Mouse (Mus musculus) ovary, adult 18-20 months (tissue): Measurements from ENCODE around the gene Olfr1368.
A peak's percentile ranks its signal among the peaks of the same experiment; 100 is the strongest.

Experiments used
- DNase-seq: peaks from one replicate; pipeline ENCODE4 v3.0.0; 2022; ENCODE audit warnings: low spot score, mixed read lengths

The Olfr1368 gene

GRCm38 (mm10) chr13:21145767-21146166, at the start of gene Olfr1368:
Olfr1368 (minus strand) TSS chr13:21145867.
- no peak for DNase-seq

GRCm38 (mm10) chr13:21185521-21185920, 39.9 kb upstream of the Olfr1368 start:
- DNase-seq, result no peak

GRCm38 (mm10) chr13:21183661-21184060, 38.0 kb upstream of the Olfr1368 start:
- DNase-seq, result no peak

DNA sequence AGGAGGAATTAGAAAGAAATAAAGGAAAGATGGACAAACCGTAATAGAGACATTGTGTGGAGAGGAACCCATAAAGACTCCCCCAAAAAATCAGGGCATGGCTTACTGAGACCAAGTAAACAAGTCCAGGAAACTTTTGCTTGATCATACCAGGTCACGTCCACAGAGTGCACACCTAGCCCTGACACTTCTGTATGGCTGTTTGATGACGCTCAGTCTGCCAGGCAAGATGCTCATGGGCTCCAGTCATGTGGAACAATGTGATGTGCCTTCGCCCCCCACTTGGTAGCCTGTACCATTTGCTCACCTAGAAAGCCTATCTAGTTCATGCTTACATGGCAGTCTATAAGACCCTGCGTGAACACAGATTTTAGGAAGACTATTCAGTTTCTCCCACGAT, 37.4 kb upstream of the Olfr1368 start:
- no peak for DNase-seq

DNA sequence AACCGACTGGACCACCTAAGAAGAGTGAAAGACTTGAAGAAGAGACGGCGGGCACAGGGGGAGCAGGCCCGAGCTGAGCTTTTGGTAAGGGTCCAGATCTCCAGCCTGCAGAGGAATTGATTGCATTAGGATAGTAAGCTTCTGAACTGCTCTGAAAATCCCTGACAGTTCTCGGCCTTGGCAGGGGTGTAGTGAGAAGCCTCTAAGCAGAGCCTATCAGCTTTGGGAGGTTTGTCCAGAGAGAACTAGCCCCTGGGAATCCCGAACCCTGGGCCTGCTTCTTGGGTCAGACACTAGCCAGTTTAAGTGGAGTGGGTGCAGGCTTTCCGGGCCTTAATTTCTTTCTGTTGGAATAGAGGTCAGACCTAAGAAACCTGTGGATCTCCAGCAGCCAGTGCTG, 36.3 kb upstream of the Olfr1368 start:
- no peak for DNase-seq

GRCm38 (mm10) chr13:21180551-21181530, 35.2 kb upstream of the Olfr1368 start:
- DNase-seq, result peak; percentile 13

DNA sequence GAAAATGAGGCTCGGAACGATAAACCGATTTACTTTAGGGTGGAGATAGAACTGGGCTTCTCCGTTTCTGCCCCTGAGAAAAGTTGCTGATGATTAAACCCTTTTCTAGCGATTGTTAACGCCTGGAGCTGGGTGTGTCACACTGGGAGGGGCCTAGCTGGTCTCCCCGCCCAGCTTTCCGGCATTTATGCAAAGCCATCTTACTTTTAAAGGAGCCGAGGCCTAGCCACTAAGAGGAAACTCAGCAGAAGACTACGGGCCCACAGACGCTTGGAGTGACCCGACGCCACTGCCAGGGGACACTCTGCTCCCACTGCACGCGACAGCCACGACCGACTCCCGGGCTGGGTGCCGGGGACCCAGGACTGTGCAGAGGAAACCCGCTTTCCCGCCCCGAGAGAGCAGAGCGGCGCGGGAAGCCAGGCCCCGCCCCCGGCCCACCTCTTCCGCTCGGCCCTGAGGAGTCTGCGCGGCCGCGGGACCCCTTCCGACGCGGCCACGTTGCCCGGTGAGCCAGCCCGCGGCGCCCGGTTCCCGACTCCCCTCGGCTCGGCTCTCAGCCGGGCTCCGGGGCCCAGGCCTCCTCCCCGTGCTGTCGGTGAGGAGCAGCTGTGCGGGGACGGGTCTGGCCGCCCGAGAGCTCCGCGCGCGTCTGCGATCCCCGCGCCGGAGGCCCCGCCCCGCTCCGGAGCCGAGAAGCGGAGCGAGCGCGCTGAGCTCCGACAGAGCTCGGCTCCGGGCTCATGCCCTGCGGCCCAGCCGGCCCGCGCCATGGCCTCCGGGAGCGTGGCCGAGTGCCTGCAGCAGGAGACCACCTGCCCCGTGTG, 34.3 kb upstream of the Olfr1368 start:
- peak; percentile 81 for DNase-seq

DNA sequence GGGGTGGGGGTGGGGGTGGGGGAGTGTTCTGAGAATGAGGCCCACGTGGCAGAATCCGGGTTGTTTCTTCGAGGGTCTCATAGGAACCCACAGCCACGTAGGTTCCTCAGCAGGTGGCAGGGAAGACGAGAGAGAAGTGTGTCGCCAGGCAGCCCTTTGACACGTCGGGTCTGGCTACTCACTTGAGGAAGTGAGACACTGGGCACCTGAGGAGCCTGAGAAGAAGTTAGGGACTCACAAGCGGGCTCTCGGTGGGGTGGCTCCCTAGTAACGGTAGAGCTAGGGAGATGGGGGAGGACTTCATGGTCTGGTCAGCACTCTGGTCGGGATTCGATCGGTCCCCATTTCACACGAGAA, 33.7 kb upstream of the Olfr1368 start, which contains the start of gene Trim27:
Trim27 (plus strand) TSS at position 79 of the 357 bp plus-strand sequence.
- DNase-seq, result peak; percentile 11

GRCm38 (mm10) chr13:21178364-21178763, 32.7 kb upstream of the Olfr1368 start:
- DNase-seq, result no peak

DNA sequence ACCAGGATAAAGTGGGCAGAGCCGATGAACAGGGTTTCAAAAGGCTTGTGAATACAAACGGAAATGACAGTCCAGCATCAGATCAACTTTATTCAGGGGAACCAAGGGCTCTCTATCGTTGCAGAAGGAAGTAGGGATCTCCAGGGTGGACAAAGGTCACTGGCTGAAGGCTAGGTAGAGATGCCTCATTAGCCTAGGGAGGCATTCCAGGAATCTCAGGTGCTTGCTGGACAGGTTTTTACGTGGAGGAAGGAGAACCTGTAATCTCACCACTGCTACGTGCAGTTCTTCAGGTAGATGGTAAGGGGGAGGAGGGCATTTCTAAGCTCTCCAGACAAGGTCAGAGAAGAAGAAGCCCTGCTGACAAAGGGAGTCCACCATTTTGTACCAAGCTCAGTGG, 32.0 kb upstream of the Olfr1368 start:
- no peak for DNase-seq

- DNase-seq, result no peak
These were observed 31.1 kb upstream of the Olfr1368 start for GRCm38 (mm10) chr13:21176733-21177132.

DNA sequence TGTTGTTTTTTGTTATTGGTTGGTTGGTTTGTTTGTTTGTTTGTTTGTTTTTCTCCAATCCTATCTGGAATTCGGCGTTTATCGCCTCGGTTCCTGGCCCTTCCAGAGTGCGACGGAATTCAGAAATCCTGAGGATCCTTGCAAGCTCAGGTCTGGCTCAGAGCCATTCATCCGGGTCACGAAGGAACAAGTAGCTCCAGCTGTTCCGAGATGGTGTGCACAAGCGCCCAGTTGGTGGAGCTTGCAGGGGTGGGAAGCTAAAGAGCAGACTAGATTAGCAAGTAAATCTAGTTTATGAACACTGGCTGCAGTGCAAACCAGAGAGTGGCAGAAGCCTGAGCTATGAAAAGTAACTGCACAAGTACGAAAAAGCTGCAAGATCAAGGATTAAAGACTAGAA, 27.4 kb upstream of the Olfr1368 start:
- peak; percentile 84 for DNase-seq

GRCm38 (mm10) chr13:21172241-21173027, 26.8 kb upstream of the Olfr1368 start:
- peak; percentile 31 for DNase-seq

DNA sequence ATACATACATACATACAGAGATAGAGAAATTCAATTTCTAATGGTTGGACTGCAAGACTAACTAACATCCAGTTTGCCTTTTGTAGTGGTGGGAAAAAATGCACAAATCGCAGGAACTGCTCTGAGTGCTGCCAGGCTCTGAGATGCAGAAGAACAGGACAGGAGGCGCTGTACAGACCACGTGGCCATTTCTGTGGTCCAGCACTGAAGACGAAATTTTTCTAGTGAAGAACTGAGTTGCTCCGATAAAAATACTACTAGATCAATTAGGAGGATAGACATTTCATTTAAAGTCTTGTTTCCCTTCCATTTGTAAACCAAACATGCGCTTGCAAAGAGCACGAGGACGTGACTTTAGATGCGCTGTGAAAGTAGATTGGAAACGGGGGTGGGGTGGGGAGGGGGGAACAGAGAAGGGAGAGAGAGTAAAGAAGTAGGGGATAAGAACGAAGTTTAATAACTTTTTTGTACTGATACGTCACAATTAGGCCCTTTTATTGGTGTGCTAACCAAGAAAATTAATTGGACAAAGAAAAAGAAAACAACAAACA, 26.0 kb upstream of the Olfr1368 start:
- DNase-seq, result no peak

GRCm38 (mm10) chr13:21171156-21171530, 25.5 kb upstream of the Olfr1368 start:
- no peak for DNase-seq

- DNase-seq, result no peak
These were observed 24.9 kb upstream of the Olfr1368 start for GRCm38 (mm10) chr13:21170431-21171155.

DNA sequence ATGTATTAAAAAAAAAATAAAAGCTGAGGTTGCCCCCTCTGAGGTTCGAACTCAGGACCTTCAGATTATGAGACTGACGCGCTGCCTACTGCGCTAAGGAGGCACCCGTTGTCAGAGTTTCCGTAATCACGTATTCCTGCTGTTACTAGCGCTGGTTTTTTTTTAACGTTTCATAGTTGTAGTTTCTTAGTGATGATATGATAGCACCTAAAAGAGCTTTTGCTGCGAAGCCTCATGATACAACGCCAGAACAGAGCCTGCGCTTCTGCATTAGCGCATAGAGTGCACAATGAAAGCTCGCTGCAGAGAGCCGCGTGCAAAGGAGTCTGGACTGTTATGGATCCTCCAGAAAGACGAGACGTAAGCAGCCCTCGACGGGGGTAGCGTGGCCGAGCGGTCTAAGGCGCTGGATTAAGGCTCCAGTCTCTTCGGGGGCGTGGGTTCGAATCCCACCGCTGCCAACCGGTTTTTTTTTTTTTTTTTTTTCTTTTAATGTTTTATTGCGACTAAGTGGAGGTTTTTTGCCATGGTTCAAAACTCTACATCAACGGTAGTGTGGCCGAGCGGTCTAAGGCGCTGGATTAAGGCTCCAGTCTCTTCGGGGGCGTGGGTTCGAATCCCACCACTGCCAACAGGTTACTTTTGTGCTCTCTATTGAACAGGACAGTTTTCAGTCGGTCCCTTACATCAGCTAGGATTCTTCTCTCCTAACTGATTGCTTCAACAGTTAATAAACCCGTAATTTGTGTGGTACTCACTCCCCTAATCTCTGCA, 24.2 kb upstream of the Olfr1368 start:
- DNase-seq, result peak; percentile 65

GRCm38 (mm10) chr13:21169121-21169656, 23.5 kb upstream of the Olfr1368 start:
- DNase-seq, result no peak

- no peak for DNase-seq
These were observed 22.8 kb upstream of the Olfr1368 start for GRCm38 (mm10) chr13:21168371-21169011.
